Mouse (Mus musculus): Measurements from ENCODE around the gene Bspry. TPM values are rescaled to one million over a fixed set of nuclear protein-coding genes. Genes with fewer than 3 reads are reported as not detected.

Gene Bspry
- polyA plus RNA-seq, 1 experiment from 2014 or later: 0.60 TPM

- peaks cover 9% of the 10 kb centered on the region for H3K4me1 ChIP-seq (ENCODE audit: control insufficient read depth, insufficient read depth, low read length)
- H3K4me2 ChIP-seq (ENCODE audit: low read depth, low read length): no peak overlapping the region
- no peak for ATAC-seq (ENCODE audit: low read depth)
- H3K27me3 ChIP-seq (ENCODE audit: control insufficient read depth, insufficient read depth, low read length): peaks cover 3% of the 10 kb centered on the region; the same call in 1 of the 2 replicates
- 100% methylated on average over 1 of the region's 1 CpGs for WGBS
- H3K9me3 ChIP-seq (ENCODE audit: control insufficient read depth, low read length): no peaks in the 10 kb centered on the region
- no peak overlapping the region for H3K27ac ChIP-seq (ENCODE audit: low read depth, low read length)
- H3K4me3 ChIP-seq (ENCODE audit: low read depth, low read length): no peak overlapping the region
- no peak overlapping the region for H3K9ac ChIP-seq (replicated peaks; ENCODE audit: low read depth, low read length)
- peaks cover 11% of the 10 kb centered on the region for H3K36me3 ChIP-seq (ENCODE audit: control insufficient read depth, insufficient read depth, low read length)
Observed at GRCm38 (mm10) chr4:62516579-62516978, 36.7 kb downstream of the Bspry start.

GRCm38 (mm10) chr4:62517046-62517445 lies 37.2 kb downstream of the Bspry start:
- peaks cover 9% of the 10 kb centered on the region for H3K4me1 ChIP-seq (ENCODE audit: control insufficient read depth, insufficient read depth, low read length)
- no peak overlapping the region for H3K27ac ChIP-seq (ENCODE audit: low read depth, low read length)
- H3K36me3 ChIP-seq (ENCODE audit: control insufficient read depth, insufficient read depth, low read length): peaks cover 10% of the 10 kb centered on the region
- no peaks in the 10 kb centered on the region for H3K9me3 ChIP-seq (ENCODE audit: control insufficient read depth, low read length)
- WGBS: 92% methylated on average over 8 of the region's 8 CpGs
- no peak overlapping the region for H3K4me3 ChIP-seq (ENCODE audit: low read depth, low read length)
- H3K27me3 ChIP-seq (ENCODE audit: control insufficient read depth, insufficient read depth, low read length): peaks cover 3% of the 10 kb centered on the region; the same call in 1 of the 2 replicates
- no peak overlapping the region for H3K4me2 ChIP-seq (ENCODE audit: low read depth, low read length)
- H3K9ac ChIP-seq (replicated peaks; ENCODE audit: low read depth, low read length): no peak overlapping the region
- no peak for ATAC-seq (ENCODE audit: low read depth)

- Histone ChIP-seq H3K9me3 (ENCODE audit: control insufficient read depth, low read length) (no peaks in the 10 kb centered on the region), H3K4me3 (ENCODE audit: low read depth, low read length) (no peak overlapping the region), H3K27ac (ENCODE audit: low read depth, low read length) (no peak overlapping the region), H3K4me2 (ENCODE audit: low read depth, low read length) (no peak overlapping the region), H3K4me1 (ENCODE audit: control insufficient read depth, insufficient read depth, low read length) (peaks cover 9% of the 10 kb centered on the region), H3K36me3 (ENCODE audit: control insufficient read depth, insufficient read depth, low read length) (peaks cover 4% of the 10 kb centered on the region), H3K9ac (replicated peaks; ENCODE audit: low read depth, low read length) (no peak overlapping the region), H3K27me3 (ENCODE audit: control insufficient read depth, insufficient read depth, low read length) (peaks cover 3% of the 10 kb centered on the region; the same call in 1 of the 2 replicates)
- no peak for ATAC-seq (ENCODE audit: low read depth)
- 89% methylated on average over 10 of the region's 10 CpGs for WGBS
Observed at GRCm38 (mm10) chr4:62517538-62518415, 37.9 kb downstream of the Bspry start.

GRCm38 (mm10) chr4:62518416-62519121 lies 38.7 kb downstream of the Bspry start:
- 60% methylated on average over 13 of the region's 13 CpGs for WGBS
- Histone ChIP-seq H3K4me1 (ENCODE audit: control insufficient read depth, insufficient read depth, low read length) (peaks cover 9% of the 10 kb centered on the region), H3K36me3 (ENCODE audit: control insufficient read depth, insufficient read depth, low read length) (peaks cover 4% of the 10 kb centered on the region; the same call in 1 of the 2 replicates), H3K27me3 (ENCODE audit: control insufficient read depth, insufficient read depth, low read length) (peaks cover 3% of the 10 kb centered on the region; the same call in 1 of the 2 replicates), H3K27ac (ENCODE audit: low read depth, low read length) (no peak overlapping the region), H3K4me3 (ENCODE audit: low read depth, low read length) (peak overlapping the region; percentile 81), H3K4me2 (ENCODE audit: low read depth, low read length) (peak overlapping the region; percentile 79), H3K9me3 (ENCODE audit: control insufficient read depth, low read length) (no peaks in the 10 kb centered on the region), H3K9ac (replicated peaks; ENCODE audit: low read depth, low read length) (peak overlapping the region; percentile 80; the same call in 1 of the 2 replicates)
- ATAC-seq (ENCODE audit: low read depth): no peak

GRCm38 (mm10) chr4:62519122-62519848 lies 39.4 kb downstream of the Bspry start:
- Histone ChIP-seq H3K4me3 (ENCODE audit: low read depth, low read length) (peak overlapping the region; percentile 81), H3K36me3 (ENCODE audit: control insufficient read depth, insufficient read depth, low read length) (no peaks in the 10 kb centered on the region), H3K4me1 (ENCODE audit: control insufficient read depth, insufficient read depth, low read length) (peaks cover 14% of the 10 kb centered on the region), H3K27ac (ENCODE audit: low read depth, low read length) (peak overlapping the region; percentile 80), H3K27me3 (ENCODE audit: control insufficient read depth, insufficient read depth, low read length) (peaks cover 3% of the 10 kb centered on the region; the same call in 1 of the 2 replicates), H3K9ac (replicated peaks; ENCODE audit: low read depth, low read length) (peak overlapping the region; percentile 80), H3K9me3 (ENCODE audit: control insufficient read depth, low read length) (no peaks in the 10 kb centered on the region), H3K4me2 (ENCODE audit: low read depth, low read length) (peak overlapping the region; percentile 79)
- 3% methylated on average over 26 of the region's 26 CpGs for WGBS
- ATAC-seq (ENCODE audit: low read depth): peak; percentile 80

GRCm38 (mm10) chr4:62519849-62520233 lies 40.0 kb downstream of the Bspry start, which contains the start of gene Alad:
TSS of gene Alad (minus strand) at chr4:62519918.
- ATAC-seq (ENCODE audit: low read depth): peak; percentile 88
- Histone ChIP-seq H3K9me3 (ENCODE audit: control insufficient read depth, low read length) (no peaks in the 10 kb centered on the region), H3K4me2 (ENCODE audit: low read depth, low read length) (peak within 1 kb of the TSS; percentile 79), H3K27ac (ENCODE audit: low read depth, low read length) (peak within 1 kb of the TSS; percentile 80), H3K4me1 (ENCODE audit: control insufficient read depth, insufficient read depth, low read length) (peaks cover 16% of the 10 kb centered on the region), H3K36me3 (ENCODE audit: control insufficient read depth, insufficient read depth, low read length) (no peaks in the 10 kb centered on the region), H3K9ac (replicated peaks; ENCODE audit: low read depth, low read length) (peak within 1 kb of the TSS; percentile 80), H3K27me3 (ENCODE audit: control insufficient read depth, insufficient read depth, low read length) (peaks cover 3% of the 10 kb centered on the region; the same call in 1 of the 2 replicates), H3K4me3 (ENCODE audit: low read depth, low read length) (peak within 1 kb of the TSS; percentile 81)
- WGBS: under 1% methylated on average over 34 of the region's 37 CpGs

- no peak overlapping the region for H3K4me3 ChIP-seq (ENCODE audit: low read depth, low read length)
- 94% methylated on average over 2 of the region's 2 CpGs for WGBS
- peaks cover 16% of the 10 kb centered on the region for H3K4me1 ChIP-seq (ENCODE audit: control insufficient read depth, insufficient read depth, low read length)
- no peaks in the 10 kb centered on the region for H3K9me3 ChIP-seq (ENCODE audit: control insufficient read depth, low read length)
- no peak for ATAC-seq (ENCODE audit: low read depth)
- no peak overlapping the region for H3K4me2 ChIP-seq (ENCODE audit: low read depth, low read length)
- H3K27me3 ChIP-seq (ENCODE audit: control insufficient read depth, insufficient read depth, low read length): peaks cover 3% of the 10 kb centered on the region; the same call in 1 of the 2 replicates
- no peak overlapping the region for H3K27ac ChIP-seq (ENCODE audit: low read depth, low read length)
- no peak overlapping the region for H3K9ac ChIP-seq (replicated peaks; ENCODE audit: low read depth, low read length)
- H3K36me3 ChIP-seq (ENCODE audit: control insufficient read depth, insufficient read depth, low read length): no peaks in the 10 kb centered on the region
Observed at GRCm38 (mm10) chr4:62520892-62521400, 41.1 kb downstream of the Bspry start.

- Histone ChIP-seq H3K9me3 (ENCODE audit: control insufficient read depth, low read length) (no peaks in the 10 kb centered on the region), H3K36me3 (ENCODE audit: control insufficient read depth, insufficient read depth, low read length) (no peaks in the 10 kb centered on the region), H3K9ac (replicated peaks; ENCODE audit: low read depth, low read length) (peak within 1 kb of the TSS; percentile 71), H3K27ac (ENCODE audit: low read depth, low read length) (peak within 1 kb of the TSS; percentile 96), H3K4me2 (ENCODE audit: low read depth, low read length) (peak within 1 kb of the TSS; percentile 52), H3K27me3 (ENCODE audit: control insufficient read depth, insufficient read depth, low read length) (no peaks in the 10 kb centered on the region), H3K4me3 (ENCODE audit: low read depth, low read length) (peak within 1 kb of the TSS; percentile 59), H3K4me1 (ENCODE audit: control insufficient read depth, insufficient read depth, low read length) (peaks cover 7% of the 10 kb centered on the region)
- WGBS: under 1% methylated on average over 59 of the region's 59 CpGs
- ATAC-seq (ENCODE audit: low read depth): peak; percentile 98
Observed at GRCm38 (mm10) chr4:62524651-62525488, 45.0 kb downstream of the Bspry start, which contains the start of the genes Pole3 and 4933430I17Rik. TSS of gene Pole3 (minus strand) at chr4:62525068. TSS of gene 4933430I17Rik (plus strand) at chr4:62525369.
